Mouse (Mus musculus): ENCODE data around the gene Ilf3. TPM values are rescaled to one million over a fixed set of nuclear protein-coding genes. Genes with fewer than 3 reads are reported as not detected.

The Ilf3 gene
- total and polyA plus RNA-seq, 2 experiments from 2014 or later: 105 to 198 TPM

GRCm38 (mm10) chr9:21409592-21410317, 42.1 kb downstream of the Ilf3 start:
- no peak overlapping the region for H3K27ac ChIP-seq (ENCODE audit: low read depth, low read length)
- TF ChIP-seq CTCF (IDR thresholded peaks at IDR 0.05): peak; percentile 87

GRCm38 (mm10) chr9:21411669-21412550, 44.2 kb downstream of the Ilf3 start, which contains the start of gene Qtrt1:
Gene Qtrt1 (plus strand): TSS chr9:21411837.
- Histone ChIP-seq H3K27ac (ENCODE audit: low read depth, low read length) (peak within 1 kb of the TSS; percentile 79), H3K9me3 (ENCODE audit: low read length) (no peaks in the 10 kb centered on the region), H3K4me3 (ENCODE audit: low read depth, low read length) (peak within 1 kb of the TSS; percentile 73), H3K9ac (replicated peaks; ENCODE audit: low read length, poor library complexity, severe bottlenecking) (peak within 1 kb of the TSS; percentile 81), H3K36me3 (ENCODE audit: insufficient read depth, low read length) (peaks cover 20% of the 10 kb centered on the region; the same call in 1 of the 2 replicates), H3K27me3 (ENCODE audit: insufficient read depth, low read length) (no peaks in the 10 kb centered on the region), H3K4me2 (ENCODE audit: low read depth, low read length, poor library complexity, severe bottlenecking) (peak within 1 kb of the TSS; percentile 88), H3K4me1 (ENCODE audit: insufficient read depth, low read length) (0 out of 2 replicates have a peak, but pooled peaks cover 3% of the 10 kb centered on the region)
- peak; percentile 97 for DNase-seq (ENCODE audit: low spot score)
- ATAC-seq (ENCODE audit: low FRiP score): peak; percentile 94
- 2% methylated on average over 53 of the region's 53 CpGs for WGBS
- no peak; the same call in 1 of the 2 replicates for TF ChIP-seq CTCF (IDR thresholded peaks at IDR 0.05)

More at GRCm38 (mm10) chr9:21409592-21410317, 42.1 kb downstream of the Ilf3 start:
- 31% methylated on average over 9 of the region's 9 CpGs for WGBS
- Histone ChIP-seq H3K4me1 (ENCODE audit: insufficient read depth, low read length) (0 out of 2 replicates have a peak, but pooled peaks cover 3% of the 10 kb centered on the region), H3K36me3 (ENCODE audit: insufficient read depth, low read length) (peaks cover 25% of the 10 kb centered on the region), H3K27me3 (ENCODE audit: insufficient read depth, low read length) (no peaks in the 10 kb centered on the region), H3K4me3 (ENCODE audit: low read depth, low read length) (no peak overlapping the region), H3K9ac (replicated peaks; ENCODE audit: low read length, poor library complexity, severe bottlenecking) (no peak overlapping the region), H3K9me3 (ENCODE audit: low read length) (no peaks in the 10 kb centered on the region), H3K4me2 (ENCODE audit: low read depth, low read length, poor library complexity, severe bottlenecking) (no peak overlapping the region; the same call in 1 of the 2 replicates)
- DNase-seq (ENCODE audit: low spot score) (peak; percentile 86), ATAC-seq (ENCODE audit: low FRiP score) (0 out of 2 replicates have a peak, but pooled peaks have one; percentile 9)

DNA sequence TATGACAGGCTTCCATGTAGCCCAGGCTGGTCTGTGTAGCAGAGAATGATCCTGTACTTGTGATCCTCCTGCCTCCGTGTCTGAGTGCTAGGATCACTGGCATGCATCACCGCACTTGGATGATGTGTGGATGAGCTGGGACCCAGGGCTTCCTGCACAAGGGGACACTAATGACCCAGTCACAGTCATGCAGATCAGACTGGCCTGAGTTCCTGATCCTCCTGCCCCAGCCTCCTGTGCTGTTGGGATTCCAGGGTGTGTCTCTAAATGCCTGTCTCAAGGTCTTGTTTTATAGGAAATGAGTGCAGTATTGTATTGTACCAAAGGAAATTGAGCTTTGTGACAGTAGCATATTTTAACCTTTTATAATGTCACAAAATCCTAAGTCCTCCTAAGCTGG, 50.2 kb downstream of the Ilf3 start:
- no peak overlapping the region for H3K9ac ChIP-seq (replicated peaks; ENCODE audit: low read length, poor library complexity, severe bottlenecking)
- no peak overlapping the region for H3K4me2 ChIP-seq (ENCODE audit: low read depth, low read length, poor library complexity, severe bottlenecking)
- no peak overlapping the region for H3K27ac ChIP-seq (ENCODE audit: low read depth, low read length)
- H3K4me1 ChIP-seq (ENCODE audit: insufficient read depth, low read length): no peaks in the 10 kb centered on the region
- 78% methylated on average over 2 of the region's 2 CpGs for WGBS
- no peak for DNase-seq (ENCODE audit: low spot score)
- TF ChIP-seq CTCF (IDR thresholded peaks at IDR 0.05): no peak
- H3K9me3 ChIP-seq (ENCODE audit: low read length): no peaks in the 10 kb centered on the region
- peaks cover 48% of the 10 kb centered on the region for H3K36me3 ChIP-seq (ENCODE audit: insufficient read depth, low read length)
- no peak overlapping the region for H3K4me3 ChIP-seq (ENCODE audit: low read depth, low read length)
- no peaks in the 10 kb centered on the region for H3K27me3 ChIP-seq (ENCODE audit: insufficient read depth, low read length)
- ATAC-seq (ENCODE audit: low FRiP score): no peak

GRCm38 (mm10) chr9:21419646-21420045, 52.0 kb downstream of the Ilf3 start:
- peaks cover 41% of the 10 kb centered on the region for H3K36me3 ChIP-seq (ENCODE audit: insufficient read depth, low read length)
- H3K4me3 ChIP-seq (ENCODE audit: low read depth, low read length): no peak overlapping the region
- H3K4me2 ChIP-seq (ENCODE audit: low read depth, low read length, poor library complexity, severe bottlenecking): no peak overlapping the region
- whole genome bisulfite sequencing: 92% methylated on average over 2 of the region's 2 CpGs
- no peak overlapping the region for H3K9ac ChIP-seq (replicated peaks; ENCODE audit: low read length, poor library complexity, severe bottlenecking)
- H3K4me1 ChIP-seq (ENCODE audit: insufficient read depth, low read length): no peaks in the 10 kb centered on the region
- H3K9me3 ChIP-seq (ENCODE audit: low read length): no peaks in the 10 kb centered on the region
- no peak for TF ChIP-seq CTCF (IDR thresholded peaks at IDR 0.05)
- H3K27me3 ChIP-seq (ENCODE audit: insufficient read depth, low read length): no peaks in the 10 kb centered on the region
- DNase-seq (ENCODE audit: low spot score) (no peak), ATAC-seq (ENCODE audit: low FRiP score) (no peak)
- H3K27ac ChIP-seq (ENCODE audit: low read depth, low read length): no peak overlapping the region

GRCm38 (mm10) chr9:21424631-21425555, 57.2 kb downstream of the Ilf3 start, which contains the start of gene Dnm2:
Gene Dnm2 (plus strand): TSS chr9:21424908.
- DNase-seq (ENCODE audit: low spot score) (peak; percentile 99), ATAC-seq (ENCODE audit: low FRiP score) (peak; percentile 98)
- Histone ChIP-seq H3K36me3 (ENCODE audit: insufficient read depth, low read length) (peaks cover 11% of the 10 kb centered on the region), H3K9ac (replicated peaks; ENCODE audit: low read length, poor library complexity, severe bottlenecking) (peak within 1 kb of the TSS; percentile 96), H3K27me3 (ENCODE audit: insufficient read depth, low read length) (no peaks in the 10 kb centered on the region), H3K4me3 (ENCODE audit: low read depth, low read length) (peak within 1 kb of the TSS; percentile 97), H3K4me1 (ENCODE audit: insufficient read depth, low read length) (peaks cover 14% of the 10 kb centered on the region), H3K4me2 (ENCODE audit: low read depth, low read length, poor library complexity, severe bottlenecking) (peak within 1 kb of the TSS; percentile 69), H3K27ac (ENCODE audit: low read depth, low read length) (peak within 1 kb of the TSS; percentile 79), H3K9me3 (ENCODE audit: low read length) (no peaks in the 10 kb centered on the region)
- TF ChIP-seq CTCF (IDR thresholded peaks at IDR 0.05): no peak
- 0% methylated on average over 81 of the region's 82 CpGs for WGBS

All from midbrain, postnatal 0 days (tissue).